Comparison of ENCODE assay signal across 8 mouse cellular contexts in genomic region chr8:91504891-91505290, GRCm38 (mm10).
DNase-seq lines count a peak whose midpoint lies in the region.

No protein-coding gene starts in this region.

- peak; percentile 41 to 81 for DNase-seq in adrenal gland, adult (ENCODE audit: inconsistent age in 2 of 2, low spot score in 1 of 2)
- DNase-seq in adrenal gland, adult 18-20 months (ENCODE audit: low spot score in 2 of 2), result no peak
- peak; percentile 62 for DNase-seq in kidney, adult 9 months
- DNase-seq in kidney, postnatal 10 days, result no peak
- DNase-seq in gastrocnemius, postnatal 25 days, result peak; percentile 35
- peak; percentile 63 for DNase-seq in ovary, postnatal 36 days (ENCODE audit: low spot score)
- no peak for DNase-seq in layer of hippocampus, adult 8-10 months (ENCODE audit: low spot score in 2 of 2)
- no peak for DNase-seq in urinary bladder, adult 2 months (ENCODE audit: low spot score)

Comparison
In these comparisons a context has a peak if more than half of its experiments do, and no peak if none do; other contexts are left out.
1. DNase-seq: peak in adrenal gland, adult (2 of 2), kidney, adult 9 months (single experiment), gastrocnemius, postnatal 25 days (single experiment) and ovary, postnatal 36 days (single experiment); none in adrenal gland, adult 18-20 months (0 of 2), kidney, postnatal 10 days (single experiment), layer of hippocampus, adult 8-10 months (0 of 2) and urinary bladder, adult 2 months (single experiment).